Comparison of ENCODE assay signal across 12 mouse cellular contexts in the genomic region with DNA sequence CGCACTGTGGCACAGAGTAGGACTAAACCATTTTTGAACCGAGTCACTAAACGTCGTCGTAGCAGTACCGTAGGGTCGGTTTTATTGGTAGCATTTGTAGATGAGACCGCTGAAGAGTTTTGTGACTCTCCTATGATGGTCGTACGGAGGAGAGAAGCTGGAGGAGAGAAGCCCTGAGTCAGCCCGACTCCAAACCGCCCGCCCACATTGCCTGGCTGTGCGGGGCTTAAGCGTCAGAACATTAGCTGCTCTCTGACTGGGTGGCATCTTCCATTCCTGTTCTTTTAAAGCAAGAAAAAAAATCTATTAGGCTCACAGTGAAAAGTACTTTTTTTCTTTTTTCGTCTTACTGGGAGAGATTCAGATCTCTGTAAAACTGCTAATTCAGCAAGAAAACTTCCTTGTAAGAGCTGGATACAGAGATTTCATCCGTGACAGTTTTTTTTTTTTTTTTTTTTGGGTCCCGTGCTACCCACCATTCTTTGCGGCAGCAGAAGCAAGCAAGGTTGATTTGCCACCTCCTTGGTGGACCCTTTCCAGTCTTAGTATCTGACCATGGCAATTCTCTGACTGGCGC.
DNase-seq lines count a peak whose midpoint lies in the region; ATAC-seq lines count a peak whose summit lies in the region.
"Had no signal": no experiment of that assay in that cellular context is flagged by ENCODE, and none has a peak within 500 bp of the region (broad histone marks: within the 10 kb centered on the region; RNA-seq: fewer than 3 reads in every experiment).

No protein-coding gene starts in this region.

- H3K9ac ChIP-seq in kidney, embryonic 14.5 days (ENCODE audit: low read depth, low read length), result no peak overlapping the region
- no peak overlapping the region for H3K9ac ChIP-seq in forebrain, embryonic 16.5 days (replicated peaks; ENCODE audit: low read depth, low read length)
- no peak overlapping the region for H3K9ac ChIP-seq in stomach, embryonic 15.5 days

- no peak for DNase-seq in kidney, adult 18-20 months
- peak; percentile 24 for DNase-seq in right cerebral cortex, adult 18-20 months
- DNase-seq in right cerebral cortex, postnatal 4 days, result no peak
- DNase-seq in spleen, postnatal 36 days (ENCODE audit: low spot score in 2 of 2), result no peak
- DNase-seq in embryo, embryonic 9.5 days (ENCODE audit: extremely low spot score), result no peak
- DNase-seq: kidney, postnatal 36 days; lung, adult 18-20 months; right cerebral cortex, postnatal 14 days had no signal

- H3K27ac ChIP-seq in kidney, embryonic 14.5 days (ENCODE audit: low read depth, low read length), result no peak overlapping the region
- no peak overlapping the region for H3K27ac ChIP-seq in forebrain, embryonic 16.5 days (ENCODE audit: low read length)
- H3K27ac ChIP-seq in stomach, embryonic 15.5 days, result no peak overlapping the region
- H3K27ac ChIP-seq: left cerebral cortex, adult 2 months had no signal

- 0 out of 2 replicates have a peak, but pooled peaks have one; percentile 57 for ATAC-seq in kidney, embryonic 14.5 days (ENCODE audit: low FRiP score, low TSS enrichment)
- ATAC-seq in forebrain, embryonic 16.5 days, result no peak
- no peak for ATAC-seq in stomach, embryonic 15.5 days (ENCODE audit: insufficient read depth, low FRiP score, low read depth)

- 68% methylated on average over 20 of the region's 20 CpGs for WGBS in kidney, embryonic 14.5 days
- 76% methylated on average over 20 of the region's 20 CpGs for whole genome bisulfite sequencing in forebrain, embryonic 16.5 days
- 65% methylated on average over 20 of the region's 20 CpGs for WGBS in stomach, embryonic 15.5 days

- no peaks in the 10 kb centered on the region for H3K36me3 ChIP-seq in kidney, embryonic 14.5 days (ENCODE audit: control insufficient read depth, insufficient read depth, low read length)
- no peaks in the 10 kb centered on the region for H3K36me3 ChIP-seq in forebrain, embryonic 16.5 days (ENCODE audit: control insufficient read depth, insufficient read depth)
- H3K36me3 ChIP-seq in stomach, embryonic 15.5 days, result no peaks in the 10 kb centered on the region

- H3K27me3 ChIP-seq in kidney, embryonic 14.5 days (ENCODE audit: control insufficient read depth, insufficient read depth, low read length), result no peaks in the 10 kb centered on the region
- no peaks in the 10 kb centered on the region for H3K27me3 ChIP-seq in forebrain, embryonic 16.5 days (replicated peaks; ENCODE audit: control insufficient read depth, insufficient read depth, low read length)
- no peaks in the 10 kb centered on the region for H3K27me3 ChIP-seq in stomach, embryonic 15.5 days (replicated peaks)

- H3K4me2 ChIP-seq in kidney, embryonic 14.5 days (replicated peaks; ENCODE audit: low read depth, low read length), result no peak overlapping the region; the same call in 1 of the 2 replicates
- 0 out of 2 replicates have a peak overlapping the region, but pooled peaks have one; percentile 0 for H3K4me2 ChIP-seq in forebrain, embryonic 16.5 days (ENCODE audit: low read length)
- 0 out of 2 replicates have a peak overlapping the region, but pooled peaks have one; percentile 27 for H3K4me2 ChIP-seq in stomach, embryonic 15.5 days

- no peak overlapping the region for H3K4me3 ChIP-seq in kidney, embryonic 14.5 days (ENCODE audit: low read length)
- H3K4me3 ChIP-seq in forebrain, embryonic 16.5 days (replicated peaks; ENCODE audit: low read length), result no peak overlapping the region
- H3K4me3 ChIP-seq in stomach, embryonic 15.5 days (replicated peaks), result no peak overlapping the region
- H3K4me3 ChIP-seq: left cerebral cortex, adult 2 months had no signal

- no peaks in the 10 kb centered on the region for H3K4me1 ChIP-seq in kidney, embryonic 14.5 days (ENCODE audit: control insufficient read depth, insufficient read depth, low read length)
- no peaks in the 10 kb centered on the region for H3K4me1 ChIP-seq in forebrain, embryonic 16.5 days (replicated peaks; ENCODE audit: control insufficient read depth, insufficient read depth, low read length)
- H3K4me1 ChIP-seq in stomach, embryonic 15.5 days, result no peaks in the 10 kb centered on the region

- no peaks in the 10 kb centered on the region for H3K9me3 ChIP-seq in kidney, embryonic 14.5 days (ENCODE audit: control insufficient read depth, low read length)
- H3K9me3 ChIP-seq in forebrain, embryonic 16.5 days (ENCODE audit: control insufficient read depth, low read length), result no peaks in the 10 kb centered on the region
- no peaks in the 10 kb centered on the region for H3K9me3 ChIP-seq in stomach, embryonic 15.5 days
